Mouse (Mus musculus) 3134 (cell line): ENCODE data around the gene Sgo1.

Source experiments
- DNase-seq: peaks from one replicate; pipeline ENCODE4 v3.0.0-alpha.2; 2011; ENCODE audit warnings: low spot score; ENCODE audit not compliant: insufficient read length; ENCODE audit errors: extremely low read depth

The Sgo1 gene

DNA sequence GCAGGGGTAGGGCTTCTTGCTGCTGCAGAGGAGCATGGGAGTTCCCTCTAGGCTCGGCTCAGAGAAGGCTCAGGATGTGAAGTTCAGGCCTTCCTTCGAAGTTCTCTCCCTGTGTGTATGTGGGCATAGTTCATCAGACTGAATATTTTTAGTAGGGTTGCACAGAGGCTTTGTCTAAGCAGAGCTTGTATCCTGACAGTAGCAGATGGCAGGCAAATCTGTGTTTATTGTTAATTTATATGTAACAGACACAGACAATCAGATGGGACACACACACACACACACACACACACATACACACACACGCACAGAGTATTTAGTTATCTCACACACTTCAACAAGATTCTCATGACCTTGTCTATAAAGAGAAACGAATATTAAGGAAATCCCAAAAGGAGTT is 34.5 kb downstream of the Sgo1 start:
- no peak for DNase-seq

DNA sequence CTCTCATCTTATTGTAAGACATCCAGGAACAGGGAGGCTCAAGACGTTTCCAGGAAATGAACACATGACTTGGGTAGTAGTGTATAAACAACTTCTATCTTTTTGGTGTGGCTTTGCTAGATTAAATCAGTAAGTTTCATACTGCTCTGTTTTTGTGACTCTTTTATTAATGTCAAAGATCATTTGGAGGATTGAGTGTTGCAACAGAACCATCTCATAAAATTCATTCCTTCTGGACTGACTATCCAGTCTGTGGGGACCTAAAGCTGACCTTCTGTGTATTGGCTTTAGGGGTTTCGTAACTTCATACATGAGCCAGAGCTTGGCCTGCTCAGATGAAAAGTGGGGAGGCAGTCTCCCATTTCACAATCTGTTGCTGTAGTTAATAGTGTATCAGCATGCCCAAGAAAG is 38.9 kb downstream of the Sgo1 start:
- DNase-seq, result no peak

GRCm38 (mm10) chr17:53643360-53643759 is 45.8 kb downstream of the Sgo1 start:
- DNase-seq, result no peak

- no peak for DNase-seq
Measured at GRCm38 (mm10) chr17:53631344-53631743, 57.8 kb downstream of the Sgo1 start.

- no peak for DNase-seq
Measured at GRCm38 (mm10) chr17:53628131-53628530, 61.0 kb downstream of the Sgo1 start.

DNA sequence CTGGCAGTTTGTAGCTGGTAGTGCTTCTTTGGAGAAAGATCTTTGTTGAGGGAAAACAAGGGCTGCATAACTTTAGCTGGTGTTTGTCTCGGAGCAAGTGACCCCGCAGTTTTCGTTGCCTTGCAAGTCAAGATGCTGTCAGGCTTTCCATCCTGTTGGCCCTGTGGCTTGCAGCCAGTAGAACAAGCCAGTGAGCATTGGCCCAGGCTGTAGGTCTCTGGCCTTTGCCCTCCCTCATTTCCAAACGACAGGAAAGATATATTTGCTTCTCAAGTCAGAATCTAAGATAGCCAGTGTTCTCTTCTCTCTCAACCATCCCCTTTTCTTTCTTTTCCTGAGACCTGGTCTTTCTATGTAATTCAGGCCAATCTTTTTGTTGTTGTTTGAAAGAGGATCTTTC is 61.6 kb downstream of the Sgo1 start:
- no peak for DNase-seq

- no peak for DNase-seq
Measured at GRCm38 (mm10) chr17:53626160-53626559, 63.0 kb downstream of the Sgo1 start.
